Comparison of ENCODE assay signal across 8 mouse cellular contexts in genomic region chr15:99284527-99285188, GRCm38 (mm10). TPM values are rescaled to one million over a fixed set of nuclear protein-coding genes. Genes with fewer than 3 reads are reported as not detected.
A peak's percentile ranks its signal among the peaks of the same experiment; 100 is the strongest.
DNase-seq lines count a peak whose midpoint lies in the region; ATAC-seq lines count a peak whose summit lies in the region.

No protein-coding gene starts in this region.

- peak; percentile 91 for ATAC-seq in megakaryocyte progenitor cell, adult 5-6 weeks (replicated peaks; ENCODE audit: poor library complexity)

- peak; percentile 44 for DNase-seq in adrenal gland, postnatal 14 days
- no peak for DNase-seq in adrenal gland, postnatal 25 days
- peak; percentile 12 for DNase-seq in embryo, embryonic 10.5 days (ENCODE audit: low spot score)
- peak; percentile 60 for DNase-seq in kidney, postnatal 10 days
- no peak for DNase-seq in cerebellum, postnatal 10 days
- DNase-seq in ovary, postnatal 14 days (ENCODE audit: low spot score): no peak
- no peak for DNase-seq in cerebellum, adult 8-10 months

RNA-seq across cellular contexts. Expression of gene Prpf40b, which starts 10.2 kb away (rescaled TPM):
- total RNA-seq in adrenal gland, postnatal 14 days (2021): 44.8 and 46.5 TPM in 2 replicates
- 55.2 and 59.6 TPM in 2 replicates for total RNA-seq in adrenal gland, postnatal 25 days (2021)
- total RNA-seq in megakaryocyte progenitor cell, adult 5-6 weeks (2015): 7.8 and 11.0 TPM in 2 replicates
- total RNA-seq in megakaryocyte progenitor cell, adult 5-6 weeks (2017): 8.1 and 10.3 TPM in 2 replicates

RNA-seq across cellular contexts. Expression of gene Fam186b, which starts 11.0 kb away (rescaled TPM):
- total RNA-seq in adrenal gland, postnatal 14 days (2021): 2.0 and 2.8 TPM in 2 replicates
- total RNA-seq in adrenal gland, postnatal 25 days (2021): 2.4 and 4.8 TPM in 2 replicates
- total RNA-seq in megakaryocyte progenitor cell, adult 5-6 weeks (2015): not detected in 2 replicates
- not detected in 2 replicates for total RNA-seq in megakaryocyte progenitor cell, adult 5-6 weeks (2017)

RNA-seq across cellular contexts. Expression of gene Mcrs1, which starts 32.9 kb away (rescaled TPM):
- 41.4 and 41.9 TPM in 2 replicates for total RNA-seq in adrenal gland, postnatal 14 days (2021)
- 32.5 and 54.6 TPM in 2 replicates for total RNA-seq in adrenal gland, postnatal 25 days (2021)
- total RNA-seq in megakaryocyte progenitor cell, adult 5-6 weeks (2015): 37.8 and 41.4 TPM in 2 replicates
- 28.2 and 39.7 TPM in 2 replicates for total RNA-seq in megakaryocyte progenitor cell, adult 5-6 weeks (2017)

RNA-seq across cellular contexts. Expression of gene Kcnh3, which starts 60.0 kb away (rescaled TPM):
- total RNA-seq in adrenal gland, postnatal 14 days (2021): 1.1 and 1.8 TPM in 2 replicates
- 0.67 and 1.2 TPM in 2 replicates for total RNA-seq in adrenal gland, postnatal 25 days (2021)
- not detected in 2 replicates for total RNA-seq in megakaryocyte progenitor cell, adult 5-6 weeks (2015)
- total RNA-seq in megakaryocyte progenitor cell, adult 5-6 weeks (2017): not detected in 2 replicates

Comparison
In these comparisons a context has a peak if more than half of its experiments do, and no peak if none do; other contexts are left out.
1. DNase-seq: peak in adrenal gland, postnatal 14 days (single experiment), embryo, embryonic 10.5 days (single experiment) and kidney, postnatal 10 days (single experiment); none in adrenal gland, postnatal 25 days (single experiment), cerebellum, postnatal 10 days (0 of 2), ovary, postnatal 14 days (single experiment) and cerebellum, adult 8-10 months (single experiment).